ENCODE assay signal across 18 mouse cellular contexts in genomic region chr4:142094386-142094785, GRCm38 (mm10). TPM values are rescaled to one million over a fixed set of nuclear protein-coding genes. Genes with fewer than 3 reads are reported as not detected.
"Had no signal": no experiment of that assay in that cellular context is flagged by ENCODE, and none has a peak within 500 bp of the region (broad histone marks: within the 10 kb centered on the region; RNA-seq: fewer than 3 reads in every experiment).

No protein-coding gene starts in this region.

- H3K27me3 ChIP-seq: midbrain, embryonic 12.5 days; neural tube, embryonic 13.5 days; neural tube, embryonic 15.5 days; stomach, embryonic 15.5 days had no signal

- H3K4me3 ChIP-seq: midbrain, embryonic 10.5 days; midbrain, embryonic 12.5 days; myocyte; neural tube, embryonic 13.5 days; neural tube, embryonic 15.5 days; stomach, embryonic 15.5 days had no signal

- H3K27ac ChIP-seq: midbrain, embryonic 10.5 days; midbrain, embryonic 12.5 days; neural tube, embryonic 13.5 days; neural tube, embryonic 15.5 days; stomach, embryonic 15.5 days; stomach, postnatal 0 days had no signal

- H3K9ac ChIP-seq: lung, embryonic 14.5 days; midbrain, embryonic 12.5 days; neural tube, embryonic 13.5 days; neural tube, embryonic 15.5 days; stomach, embryonic 15.5 days had no signal

- DNase-seq: lung, adult 18-20 months; lung, embryonic 14.5 days; lung, postnatal 10 days; lung, postnatal 4 days; midbrain, embryonic 14.5 days; retina, postnatal 1 day; right cerebral cortex, adult 18-20 months; thymus, adult 2 months; thymus, postnatal 25 days; thymus, postnatal 4 days had no signal

- H3K9me3 ChIP-seq: midbrain, embryonic 10.5 days; midbrain, embryonic 12.5 days; neural tube, embryonic 13.5 days; neural tube, embryonic 15.5 days; stomach, embryonic 15.5 days had no signal

- ATAC-seq: midbrain, embryonic 16.5 days had no signal

- H3K4me2 ChIP-seq: lung, embryonic 14.5 days; midbrain, embryonic 12.5 days; neural tube, embryonic 13.5 days; neural tube, embryonic 15.5 days; stomach, embryonic 15.5 days had no signal

- H3K36me3 ChIP-seq: midbrain, embryonic 10.5 days; midbrain, embryonic 12.5 days; neural tube, embryonic 13.5 days; neural tube, embryonic 15.5 days; stomach, embryonic 15.5 days had no signal

RNA-seq across cellular contexts. Expression of gene Tmem51, which starts 10.3 kb away (rescaled TPM):
- polyA plus RNA-seq: myocyte had no signal
